Mouse (Mus musculus) erythroid progenitor cell, adult 5-6 weeks (primary cell): ENCODE results near the gene Scly. TPM values are rescaled to one million over a fixed set of nuclear protein-coding genes. Genes with fewer than 3 reads are reported as not detected.
A peak's percentile ranks its signal among the peaks of the same experiment; 100 is the strongest.

Source experiments
- ATAC-seq: replicated peaks from 2 replicates; pipeline ENCODE4 v1.8.0; 2016; ENCODE audit warnings: moderate number of reproducible peaks, mild to moderate bottlenecking, moderate TSS enrichment, inconsistent platforms; ENCODE audit not compliant: poor library complexity, low FRiP score, severe bottlenecking
- total RNA-seq, 2 experiments: library from RNA; stranded (forward) in 1 of 2; stranded (reverse) in 1 of 2; fragments of 150-400 nt in 1 of 2; fragments of 186-747, 209-891 nt in 1 of 2; gene quantifications; 2 replicates each; pipeline versions ENCODE4 v1.2.3 to v1.2.4; 2015 to 2017; ENCODE audit warnings: low replicate concordance in 2 of 2

The Scly gene
- total RNA-seq (2015; ENCODE audit: low replicate concordance): 27.0 and 42.3 TPM in 2 replicates
- 39.7 and 51.1 TPM in 2 replicates for total RNA-seq (2017; ENCODE audit: low replicate concordance)

GRCm38 (mm10) chr1:91297799-91298744 is at the start of gene Scly:
TSS of gene Scly (plus strand) at chr1:91298338.
- peak; percentile 96 for ATAC-seq

- no peak for ATAC-seq
These were observed 49.2 kb upstream of the Scly start for GRCm38 (mm10) chr1:91248970-91249369.

- peak; percentile 89 for ATAC-seq
These were observed 48.3 kb upstream of the Scly start, which contains the start of gene Ube2f for GRCm38 (mm10) chr1:91249564-91250414. TSS of gene Ube2f (plus strand) at chr1:91250304.

GRCm38 (mm10) chr1:91250415-91251147 is 47.6 kb upstream of the Scly start:
- no peak for ATAC-seq

- ATAC-seq: no peak
These were observed 46.9 kb upstream of the Scly start for GRCm38 (mm10) chr1:91251148-91251650.

- ATAC-seq: peak; percentile 30
These were observed 46.2 kb upstream of the Scly start for GRCm38 (mm10) chr1:91251927-91252326.

- ATAC-seq: no peak
These were observed 40.2 kb upstream of the Scly start for GRCm38 (mm10) chr1:91257918-91258317.

- ATAC-seq: no peak
These were observed 38.3 kb upstream of the Scly start for GRCm38 (mm10) chr1:91259794-91260193.

- ATAC-seq: no peak
These were observed 35.6 kb upstream of the Scly start for GRCm38 (mm10) chr1:91262508-91262907.

GRCm38 (mm10) chr1:91272260-91272659 is 25.9 kb upstream of the Scly start:
- ATAC-seq: no peak

- ATAC-seq: no peak
These were observed 21.6 kb upstream of the Scly start for GRCm38 (mm10) chr1:91276581-91276980.

GRCm38 (mm10) chr1:91277480-91277879 is 20.7 kb upstream of the Scly start:
- no peak for ATAC-seq

GRCm38 (mm10) chr1:91278410-91279119 is 19.6 kb upstream of the Scly start:
- peak; percentile 84 for ATAC-seq

GRCm38 (mm10) chr1:91279126-91279525 is 19.0 kb upstream of the Scly start:
- ATAC-seq: no peak

- ATAC-seq: no peak
These were observed 15.6 kb upstream of the Scly start for GRCm38 (mm10) chr1:91282582-91282981.

- no peak for ATAC-seq
These were observed 8.8 kb upstream of the Scly start for GRCm38 (mm10) chr1:91289375-91289774.

GRCm38 (mm10) chr1:91292101-91292825 is 5.9 kb upstream of the Scly start:
- no peak for ATAC-seq

- ATAC-seq: no peak
These were observed 2.6 kb upstream of the Scly start for GRCm38 (mm10) chr1:91295544-91295943.
